Mouse (Mus musculus): ENCODE results near the gene Olfr943.

Gene Olfr943

DNA sequence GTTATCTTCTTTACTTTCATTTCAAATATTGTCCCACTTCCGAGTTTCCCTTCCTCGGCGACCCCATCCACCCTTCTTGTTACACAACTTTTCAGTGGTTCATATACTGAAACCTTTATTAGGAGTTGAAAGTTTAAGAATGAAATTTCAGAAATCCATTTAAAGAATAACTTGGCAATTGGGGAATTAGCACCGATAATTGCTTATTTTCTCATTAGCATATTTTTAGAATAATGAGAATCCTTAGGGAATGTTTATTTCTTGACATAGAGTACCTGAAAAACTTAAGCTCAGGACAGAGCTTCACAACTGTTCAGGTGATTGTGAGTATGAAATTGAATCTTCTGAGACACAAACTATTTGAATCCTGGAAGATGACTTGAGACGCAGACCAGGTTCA, at the start of gene Olfr943:
TSS of gene Olfr943 (plus strand) at position 301 of the 400 bp plus-strand sequence.
- no peak for DNase-seq

DNA sequence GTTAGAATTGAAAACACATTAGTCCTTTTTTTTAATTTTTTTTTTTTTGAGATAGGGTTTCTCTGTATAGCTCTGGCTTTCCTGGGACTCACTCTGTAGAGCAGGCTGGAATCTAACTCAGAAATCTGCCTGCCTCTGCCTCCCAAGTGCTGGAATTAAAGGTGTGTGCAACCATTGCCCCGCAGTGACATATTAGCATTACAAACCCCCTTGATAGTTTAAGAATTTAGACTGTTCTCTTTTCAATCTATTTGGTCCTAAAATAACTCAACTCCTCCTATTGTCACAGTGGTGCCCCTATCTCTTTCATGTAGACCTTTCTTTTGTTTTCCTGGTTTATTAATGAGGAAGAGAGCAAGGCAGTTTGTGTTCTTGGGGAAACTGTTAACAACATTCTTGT, 38.8 kb upstream of the Olfr943 start:
- DNase-seq: no peak

DNA sequence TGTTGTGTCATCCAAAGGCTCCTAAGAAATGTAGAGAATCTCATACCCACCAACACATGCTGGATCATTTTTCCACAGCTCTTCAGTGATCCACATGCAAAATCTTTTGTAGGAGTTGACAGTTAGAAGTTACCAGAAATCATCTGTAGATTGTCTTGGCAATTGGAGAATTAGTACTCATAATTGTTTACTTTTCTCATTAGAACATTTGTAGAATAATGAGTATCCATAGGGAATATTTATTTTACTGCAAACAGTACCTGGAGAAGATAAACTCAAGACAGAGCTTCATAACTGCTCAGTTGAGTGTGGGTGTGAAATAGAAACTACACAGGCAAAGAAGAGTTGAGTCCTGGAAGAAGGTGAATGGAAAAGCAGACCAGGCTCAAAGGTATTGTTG, 38.3 kb upstream of the Olfr943 start, which contains the start of gene Olfr27:
TSS of gene Olfr27 (plus strand) at position 301 of the 400 bp plus-strand sequence.
- no peak for DNase-seq

DNA sequence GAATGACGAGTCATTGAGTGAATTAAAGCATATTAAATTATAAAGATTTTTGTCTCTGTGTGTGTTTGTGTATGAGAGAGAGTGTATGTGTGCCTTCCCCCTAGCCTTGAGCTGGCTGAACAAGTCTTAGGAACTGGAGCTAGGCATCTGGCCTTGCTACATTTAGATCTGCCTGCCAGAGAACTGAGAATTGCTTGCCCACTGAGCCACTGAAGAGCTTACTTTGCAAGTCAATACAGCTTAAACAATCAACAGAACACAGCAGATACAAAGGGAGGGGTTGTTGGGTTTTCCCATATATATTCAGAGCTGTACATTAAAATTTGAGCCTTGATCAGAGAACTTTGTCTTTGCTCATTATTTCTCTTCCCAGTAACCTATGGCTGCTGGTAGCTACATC, 13.7 kb upstream of the Olfr943 start:
- DNase-seq: no peak

DNA sequence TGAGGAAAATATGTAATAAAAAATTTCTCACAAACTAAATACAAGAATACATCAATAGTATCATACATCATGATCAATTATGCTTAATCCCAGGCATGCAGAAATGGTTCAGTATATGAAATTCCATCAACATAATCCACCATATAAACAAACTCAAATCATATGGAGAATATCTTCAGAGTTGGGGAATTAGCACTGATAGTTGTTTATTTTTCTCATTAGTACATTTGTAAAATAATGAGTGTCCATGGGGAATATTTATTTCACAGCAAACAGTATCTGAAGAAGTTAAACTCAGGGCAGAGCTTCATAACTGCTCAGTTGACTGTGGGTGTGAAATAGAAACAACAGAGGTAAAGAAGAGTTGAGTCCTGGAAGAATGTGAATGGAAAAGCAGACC, 35.5 kb downstream of the Olfr943 start, which contains the start of gene Olfr944:
TSS of gene Olfr944 (plus strand) at position 301 of the 400 bp plus-strand sequence.
- DNase-seq: no peak

Measured in lung, postnatal 14 days (tissue).